Mouse (Mus musculus): ENCODE measurements around the gene Cfap58. TPM values are rescaled to one million over a fixed set of nuclear protein-coding genes. Genes with fewer than 3 reads are reported as not detected.

Gene Cfap58
- under 1 TPM; 0.29 to 0.55 TPM for total RNA-seq (2021)
- long read RNA-seq, experiment 1, partial matches to known transcripts, result 0 of 1 reads
- long read RNA-seq, experiment 1, other reads (novel, unspliced or antisense), result 1 of 1 reads
- long read RNA-seq, experiment 2, partial matches to known transcripts, result 1 of 3 reads
- long read RNA-seq, experiment 2, other reads (novel, unspliced or antisense), result 2 of 3 reads

GRCm38 (mm10) chr19:47937443-47938406, at the start of gene Cfap58:
Gene Cfap58 (plus strand): TSS chr19:47937675.
- DNase-seq (ENCODE audit: low spot score in 2 of 2), result no peak

GRCm38 (mm10) chr19:47888037-47888436, 49.4 kb upstream of the Cfap58 start:
- no peak for DNase-seq (ENCODE audit: low spot score in 2 of 2)

GRCm38 (mm10) chr19:47890489-47891130, 46.9 kb upstream of the Cfap58 start:
- no peak for DNase-seq (ENCODE audit: low spot score in 2 of 2)

GRCm38 (mm10) chr19:47891562-47892312, 45.7 kb upstream of the Cfap58 start:
- DNase-seq (ENCODE audit: low spot score in 2 of 2), result no peak

GRCm38 (mm10) chr19:47893092-47893491, 44.4 kb upstream of the Cfap58 start:
- DNase-seq (ENCODE audit: low spot score in 2 of 2), result no peak

- no peak for DNase-seq (ENCODE audit: low spot score in 2 of 2)
Measured at GRCm38 (mm10) chr19:47898472-47899079, 38.9 kb upstream of the Cfap58 start.

- DNase-seq (ENCODE audit: low spot score in 2 of 2), result no peak
Measured at GRCm38 (mm10) chr19:47900012-47900411, 37.5 kb upstream of the Cfap58 start.

- DNase-seq (ENCODE audit: low spot score in 2 of 2), result no peak
Measured at GRCm38 (mm10) chr19:47900558-47900957, 36.9 kb upstream of the Cfap58 start.

GRCm38 (mm10) chr19:47902316-47903201, 34.9 kb upstream of the Cfap58 start:
- DNase-seq (ENCODE audit: low spot score in 2 of 2), result no peak

GRCm38 (mm10) chr19:47903679-47904078, 33.8 kb upstream of the Cfap58 start:
- no peak for DNase-seq (ENCODE audit: low spot score in 2 of 2)

- no peak for DNase-seq (ENCODE audit: low spot score in 2 of 2)
Measured at GRCm38 (mm10) chr19:47905081-47905480, 32.4 kb upstream of the Cfap58 start.

GRCm38 (mm10) chr19:47905603-47906002, 31.9 kb upstream of the Cfap58 start:
- no peak for DNase-seq (ENCODE audit: low spot score in 2 of 2)

- no peak for DNase-seq (ENCODE audit: low spot score in 2 of 2)
Measured at GRCm38 (mm10) chr19:47907596-47907995, 29.9 kb upstream of the Cfap58 start.

- DNase-seq (ENCODE audit: low spot score in 2 of 2), result no peak
Measured at GRCm38 (mm10) chr19:47908961-47909371, 28.5 kb upstream of the Cfap58 start.

GRCm38 (mm10) chr19:47909387-47910116, 27.9 kb upstream of the Cfap58 start:
- DNase-seq (ENCODE audit: low spot score in 2 of 2), result no peak

- no peak for DNase-seq (ENCODE audit: low spot score in 2 of 2)
Measured at GRCm38 (mm10) chr19:47910117-47910618, 27.3 kb upstream of the Cfap58 start.

GRCm38 (mm10) chr19:47910751-47911150, 26.7 kb upstream of the Cfap58 start:
- no peak for DNase-seq (ENCODE audit: low spot score in 2 of 2)

- no peak for DNase-seq (ENCODE audit: low spot score in 2 of 2)
Measured at GRCm38 (mm10) chr19:47913344-47913743, 24.1 kb upstream of the Cfap58 start.

- no peak for DNase-seq (ENCODE audit: low spot score in 2 of 2)
Measured at GRCm38 (mm10) chr19:47914191-47914590, 23.3 kb upstream of the Cfap58 start.
